Mouse (Mus musculus) cerebellum, adult 9-11 months (tissue): ENCODE measurements around the gene Pole2.
"Not testable (repeated sequence)": the region's sequence is repeated elsewhere in the genome, so short reads cannot be mapped to it uniquely, and the experiment has no call there.

ENCODE experiments used
- DNase-seq: peaks from one replicate; pipeline ENCODE4 v3.0.0; 2022

The Pole2 gene

GRCm38 (mm10) chr12:69177526-69177925 is 50.5 kb downstream of the Pole2 start:
- DNase-seq = no peak

GRCm38 (mm10) chr12:69175975-69176374 is 52.0 kb downstream of the Pole2 start:
- no peak for DNase-seq

- DNase-seq = no peak
These were observed 56.7 kb downstream of the Pole2 start for GRCm38 (mm10) chr12:69171307-69171706.

- DNase-seq = peak; percentile 86
These were observed 59.4 kb downstream of the Pole2 start, which contains the start of gene Lrr1 for GRCm38 (mm10) chr12:69168461-69169106. Lrr1 (plus strand) TSS chr12:69168814.

GRCm38 (mm10) chr12:69167656-69168460 is 60.1 kb downstream of the Pole2 start:
- no peak for DNase-seq

GRCm38 (mm10) chr12:69166861-69167581 is 61.0 kb downstream of the Pole2 start:
- not testable (repeated sequence) for DNase-seq

GRCm38 (mm10) chr12:69164904-69165303 is 63.1 kb downstream of the Pole2 start:
- DNase-seq = no peak

GRCm38 (mm10) chr12:69163586-69163985 is 64.4 kb downstream of the Pole2 start:
- not testable (repeated sequence) for DNase-seq

- DNase-seq = peak; percentile 34
These were observed 67.3 kb downstream of the Pole2 start for GRCm38 (mm10) chr12:69160677-69161076.

GRCm38 (mm10) chr12:69159578-69159940 is 68.4 kb downstream of the Pole2 start:
- no peak for DNase-seq

GRCm38 (mm10) chr12:69158765-69159577 is 69.0 kb downstream of the Pole2 start, which contains the start of gene Rps29:
Rps29 (minus strand) TSS chr12:69159186.
- DNase-seq = peak; percentile 99

- DNase-seq = no peak
These were observed 69.6 kb downstream of the Pole2 start for GRCm38 (mm10) chr12:69158366-69158764.

- DNase-seq = no peak
These were observed 70.9 kb downstream of the Pole2 start for GRCm38 (mm10) chr12:69157107-69157506.

- DNase-seq = no peak
These were observed 71.6 kb downstream of the Pole2 start for GRCm38 (mm10) chr12:69156436-69156835.

GRCm38 (mm10) chr12:69155923-69156322 is 72.1 kb downstream of the Pole2 start:
- DNase-seq = no peak
